Mouse (Mus musculus) forelimb bud, embryonic 11.5 days (tissue): ENCODE data around the gene Hmg20b.
A peak's percentile ranks its signal among the peaks of the same experiment; 100 is the strongest.

Source experiments
- DNase-seq: peaks from one replicate; pipeline ENCODE4 v3.0.0-alpha.2; 2012; ENCODE audit warnings: low read depth, low spot score

Gene Hmg20b

DNA sequence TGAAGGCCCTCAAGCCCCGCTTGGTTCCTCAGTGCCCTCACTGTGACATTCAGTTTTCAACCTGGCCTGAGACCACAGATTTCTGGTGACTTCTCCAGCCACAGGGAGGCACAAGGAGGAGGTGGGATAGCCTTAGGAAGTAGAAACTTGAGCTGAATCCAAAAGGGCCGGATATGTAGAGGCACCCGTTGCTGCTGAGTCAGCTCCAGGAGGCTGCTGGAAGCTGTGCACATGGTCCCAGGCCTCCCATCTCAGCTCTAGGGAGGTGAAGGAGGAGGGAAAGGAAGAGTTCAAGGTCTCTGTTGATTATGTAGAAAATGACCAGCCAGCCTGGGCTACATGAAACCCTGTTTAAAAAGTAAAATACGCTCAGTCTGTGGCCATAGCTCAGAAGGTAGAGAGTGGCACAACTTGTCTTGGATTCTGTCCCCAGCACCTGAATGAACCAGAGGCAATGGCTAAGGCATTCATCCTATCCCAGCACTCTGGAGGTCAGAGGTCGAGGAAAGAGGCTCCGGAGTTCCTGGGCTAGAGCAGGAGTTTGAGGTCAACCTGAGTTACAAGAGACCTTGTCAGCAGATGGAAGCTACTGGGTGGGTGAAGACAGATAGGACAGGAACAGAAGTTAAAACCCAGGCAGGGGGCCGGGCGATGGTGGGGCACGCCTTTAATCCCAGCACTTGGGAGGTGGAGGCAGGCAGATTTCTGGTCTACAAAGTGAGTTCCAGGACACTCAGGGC is 4.6 kb upstream of the Hmg20b start:
- DNase-seq: no peak

- no peak for DNase-seq
These were observed 1.5 kb upstream of the Hmg20b start for GRCm38 (mm10) chr10:81351678-81352291.

GRCm38 (mm10) chr10:81349961-81350350 is 324 bp downstream of the Hmg20b start:
- no peak for DNase-seq

DNA sequence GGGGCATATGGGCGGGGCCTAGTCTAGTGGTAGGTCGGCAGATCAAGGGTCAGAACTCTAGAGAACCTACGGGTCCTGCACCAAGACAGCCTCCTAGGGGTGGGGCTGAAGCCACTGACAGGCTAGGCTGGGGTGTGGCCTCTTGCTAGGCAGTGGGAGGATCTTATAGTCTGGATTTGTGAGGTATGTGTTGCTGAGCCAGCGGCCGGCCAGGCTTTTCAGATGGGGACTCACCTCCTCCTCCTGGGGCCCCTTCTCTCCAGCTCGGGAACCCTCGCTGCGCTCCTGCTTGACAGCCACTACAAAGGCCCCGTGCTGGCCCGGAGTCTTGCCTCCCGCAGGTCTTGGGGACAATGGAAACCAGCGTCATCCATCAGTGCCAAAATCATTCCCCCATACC is 1.1 kb downstream of the Hmg20b start:
- no peak for DNase-seq

DNA sequence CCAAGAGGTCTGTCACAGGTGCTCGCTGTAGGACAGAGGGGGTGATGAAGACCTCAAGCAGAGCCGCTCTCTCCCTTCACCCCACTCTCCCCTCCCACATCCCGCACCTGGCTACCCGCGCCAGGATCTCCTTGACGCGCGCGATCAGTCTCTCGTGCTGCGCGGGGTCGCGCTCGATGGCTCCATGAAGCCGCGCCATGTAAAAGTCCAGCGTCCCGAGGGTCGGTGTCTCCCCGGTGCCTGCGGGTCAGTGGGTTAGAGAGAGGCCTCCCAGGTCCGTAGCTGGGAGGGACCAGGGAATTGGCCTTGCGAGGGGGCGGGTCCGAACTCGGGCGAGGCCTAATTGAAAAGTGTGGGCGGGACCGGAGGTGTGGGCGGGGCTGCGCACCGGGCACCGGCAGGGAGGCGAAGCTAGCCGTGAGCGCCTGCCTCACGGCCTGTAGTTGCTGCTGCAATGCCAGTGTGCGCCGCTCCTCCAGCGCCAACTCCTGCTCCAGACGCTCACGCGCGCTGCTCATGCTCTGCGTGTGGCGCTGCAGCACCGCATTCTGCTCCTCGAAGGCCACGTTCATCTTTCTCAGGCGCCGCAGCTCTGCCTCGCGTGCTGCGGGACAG is 3.7 kb downstream of the Hmg20b start:
- peak; percentile 67 for DNase-seq

DNA sequence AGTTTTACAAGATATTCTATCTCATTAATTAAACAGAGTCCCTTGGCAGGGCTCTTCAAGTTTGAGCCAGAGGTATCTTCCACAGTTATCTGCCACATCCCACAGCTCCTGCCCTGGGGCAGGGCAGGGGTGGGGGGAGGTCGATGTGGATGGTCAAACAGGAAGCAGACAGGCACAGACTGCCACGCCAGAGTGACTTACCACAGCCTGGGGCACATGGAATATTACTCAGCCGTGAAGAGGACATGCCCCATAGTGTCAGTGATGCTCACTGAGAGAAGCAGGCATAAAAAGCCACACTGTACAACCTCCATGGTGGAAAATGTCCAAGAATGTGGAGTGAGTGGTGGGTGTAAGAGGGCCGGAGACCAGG is 5.1 kb downstream of the Hmg20b start:
- DNase-seq: no peak

GRCm38 (mm10) chr10:81344421-81345161 is 5.7 kb downstream of the Hmg20b start:
- no peak for DNase-seq

DNA sequence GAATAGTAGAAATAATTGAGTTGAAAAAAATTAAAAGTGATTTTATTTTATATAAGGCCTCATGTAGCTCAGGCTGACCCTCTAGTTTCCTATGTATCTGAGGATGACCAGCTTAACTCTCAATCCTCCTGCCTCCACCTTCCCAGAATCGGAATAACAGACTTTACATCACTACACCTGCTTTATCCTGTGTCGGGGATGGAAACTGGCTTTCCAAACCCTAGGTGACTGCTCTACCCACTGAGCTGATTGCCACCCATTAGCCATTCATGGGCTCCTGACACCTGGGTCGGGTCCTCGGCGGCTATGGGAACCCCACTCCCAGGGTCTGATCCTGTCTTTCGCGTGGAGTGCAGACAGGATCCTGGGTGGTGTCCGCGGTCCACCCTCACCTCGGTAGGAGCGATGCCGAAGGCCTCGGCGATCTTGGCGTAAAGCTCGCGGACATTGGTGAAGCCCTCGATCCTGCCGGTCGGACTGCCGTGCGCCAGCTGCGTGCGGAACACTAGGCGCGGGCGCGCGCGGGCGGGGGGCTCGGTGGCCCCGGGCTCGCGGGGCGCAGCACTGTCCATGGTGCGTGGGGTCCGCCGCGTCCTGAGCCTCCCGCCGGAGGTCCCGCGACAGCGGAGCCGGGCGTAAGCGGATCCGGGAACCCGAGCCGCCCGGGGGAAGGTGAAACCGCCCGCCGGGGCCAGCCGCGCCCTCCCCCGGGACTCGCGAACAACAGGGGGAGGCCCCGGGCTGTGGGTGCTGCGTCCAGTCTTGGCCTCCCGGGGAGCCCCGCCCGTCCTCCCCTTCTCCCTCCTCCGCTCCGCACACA is 7.4 kb downstream of the Hmg20b start, which contains the start of gene Gipc3:
Gipc3 (minus strand) TSS at position 581 of the 820 bp plus-strand sequence.
- DNase-seq: no peak

GRCm38 (mm10) chr10:81341333-81341949 is 8.8 kb downstream of the Hmg20b start:
- no peak for DNase-seq

GRCm38 (mm10) chr10:81340551-81341332 is 9.5 kb downstream of the Hmg20b start:
- no peak for DNase-seq

DNA sequence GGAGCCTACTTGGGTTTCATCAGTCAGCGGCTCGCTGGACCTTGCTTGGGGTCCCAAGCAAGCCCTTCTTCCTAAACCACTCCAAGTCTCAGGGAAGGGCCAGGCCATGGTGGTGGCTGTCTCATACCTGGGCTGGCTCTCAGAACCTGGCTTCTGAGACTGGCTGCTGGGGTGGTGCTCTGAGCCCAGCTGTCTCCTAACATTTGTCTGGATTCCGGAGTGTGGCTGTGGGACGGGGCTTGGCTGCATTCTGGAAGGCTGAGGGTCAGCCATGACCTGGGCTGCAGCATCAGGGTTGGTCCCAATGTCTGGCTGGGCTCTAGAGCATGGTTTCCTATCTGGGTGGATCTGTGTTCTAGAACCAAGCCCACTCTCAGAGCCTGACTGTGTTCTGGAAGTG is 13.7 kb downstream of the Hmg20b start:
- DNase-seq: no peak

- no peak for DNase-seq
These were observed 14.6 kb downstream of the Hmg20b start for GRCm38 (mm10) chr10:81335393-81336340.

- DNase-seq: no peak
These were observed 16.0 kb downstream of the Hmg20b start for GRCm38 (mm10) chr10:81334324-81334723.

GRCm38 (mm10) chr10:81332277-81332676 is 18.0 kb downstream of the Hmg20b start:
- no peak for DNase-seq

- no peak for DNase-seq
These were observed 20.3 kb downstream of the Hmg20b start for GRCm38 (mm10) chr10:81330007-81330406.

DNA sequence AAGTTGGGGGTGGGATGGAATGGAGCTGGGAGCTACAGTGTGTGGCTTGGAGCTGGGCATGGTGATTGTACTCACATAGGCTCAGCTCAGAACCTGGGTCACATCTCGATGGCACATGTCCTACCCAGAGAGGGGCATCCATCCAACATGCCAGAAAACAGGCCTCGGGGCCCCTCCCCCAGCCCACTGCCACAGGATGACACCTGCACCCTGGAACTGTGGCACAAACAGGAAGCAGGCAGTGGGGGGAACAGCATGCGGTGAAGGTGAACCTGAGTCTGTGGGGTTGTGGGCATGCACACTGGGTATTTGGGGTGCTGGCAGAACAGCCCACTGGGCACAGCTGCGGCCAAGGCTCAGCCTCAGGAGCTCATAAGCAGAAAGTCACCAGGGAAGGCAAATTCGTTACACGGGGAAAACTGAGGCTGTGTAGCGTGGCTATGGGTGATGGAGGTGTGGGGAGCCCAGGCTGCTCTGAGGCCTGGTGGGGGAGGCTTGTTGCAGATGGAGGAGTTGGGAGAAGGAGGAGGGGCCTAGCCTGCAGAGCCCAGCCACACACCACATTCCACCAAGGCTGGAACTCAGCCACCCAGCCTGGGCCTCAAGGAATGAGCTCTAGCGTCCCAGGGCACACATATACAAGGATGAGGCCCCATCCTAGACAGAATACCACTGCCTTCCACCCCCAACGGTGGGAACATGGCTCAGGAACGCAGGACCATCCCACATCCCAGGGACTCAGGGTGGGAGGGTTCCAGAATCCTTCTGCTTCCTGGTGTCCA is 20.9 kb downstream of the Hmg20b start:
- DNase-seq: no peak

DNA sequence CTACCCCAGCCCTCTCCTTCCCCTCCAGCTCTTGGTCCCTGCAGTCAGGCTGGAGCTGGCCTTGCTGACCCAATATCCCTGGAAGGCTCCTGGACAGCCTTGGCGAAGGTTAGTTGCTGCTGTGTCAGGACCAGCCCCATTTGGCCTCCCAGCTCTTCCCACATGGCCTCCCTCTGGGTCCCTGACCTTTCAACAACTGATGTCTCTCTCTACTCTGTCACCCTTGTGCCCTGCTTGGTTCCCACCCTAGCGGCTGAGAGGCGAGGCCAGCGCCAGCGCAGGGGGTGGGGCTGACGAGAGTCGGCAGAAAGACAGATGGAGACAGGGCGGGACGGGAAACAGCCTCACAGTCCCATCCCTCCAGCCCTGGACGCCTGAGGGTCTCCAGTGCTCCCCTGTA is 21.9 kb downstream of the Hmg20b start, which contains the start of gene Tbxa2r:
Tbxa2r (plus strand) TSS at position 346 of the 400 bp plus-strand sequence.
- DNase-seq: no peak

GRCm38 (mm10) chr10:81327959-81328358 is 22.3 kb downstream of the Hmg20b start:
- no peak for DNase-seq
